Mouse (Mus musculus): Measurements from ENCODE around the gene Als2. TPM values are rescaled to one million over a fixed set of nuclear protein-coding genes. Genes with fewer than 3 reads are reported as not detected.

The Als2 gene
- polyA plus RNA-seq, 1 experiment from 2014 or later, result 12.6 TPM

GRCm38 (mm10) chr1:59163030-59163461, 74.0 kb downstream of the Als2 start, which contains the start of gene Mpp4:
TSS of gene Mpp4 (minus strand) at chr1:59163389.
- Histone ChIP-seq H3K27ac (ENCODE audit: poor library complexity, severe bottlenecking) (no peak within 1 kb of the TSS), H3K27me3 (replicated peaks) (no peaks in the 10 kb centered on the region), H3K4me1 (replicated peaks) (no peaks in the 10 kb centered on the region), H3K9ac (no peak within 1 kb of the TSS), H3K4me2 (no peak within 1 kb of the TSS), H3K36me3 (peaks cover 37% of the 10 kb centered on the region), H3K4me3 (no peak within 1 kb of the TSS), H3K9me3 (replicated peaks) (no peaks in the 10 kb centered on the region)
- ATAC-seq (ENCODE audit: insufficient number of reproducible peaks, low FRiP score), result no peak
- 66% methylated on average over 12 of the region's 12 CpGs for WGBS

GRCm38 (mm10) chr1:59162309-59163024, 74.6 kb downstream of the Als2 start:
- no peaks in the 10 kb centered on the region for H3K4me1 ChIP-seq (replicated peaks)
- ATAC-seq (ENCODE audit: insufficient number of reproducible peaks, low FRiP score), result no peak
- H3K4me2 ChIP-seq, result no peak overlapping the region
- H3K27me3 ChIP-seq (replicated peaks), result no peaks in the 10 kb centered on the region
- H3K4me3 ChIP-seq, result no peak overlapping the region
- no peaks in the 10 kb centered on the region for H3K9me3 ChIP-seq (replicated peaks)
- H3K9ac ChIP-seq, result no peak overlapping the region
- peaks cover 37% of the 10 kb centered on the region for H3K36me3 ChIP-seq
- no peak overlapping the region for H3K27ac ChIP-seq (ENCODE audit: poor library complexity, severe bottlenecking)
- 76% methylated on average over 8 of the region's 8 CpGs for WGBS

DNA sequence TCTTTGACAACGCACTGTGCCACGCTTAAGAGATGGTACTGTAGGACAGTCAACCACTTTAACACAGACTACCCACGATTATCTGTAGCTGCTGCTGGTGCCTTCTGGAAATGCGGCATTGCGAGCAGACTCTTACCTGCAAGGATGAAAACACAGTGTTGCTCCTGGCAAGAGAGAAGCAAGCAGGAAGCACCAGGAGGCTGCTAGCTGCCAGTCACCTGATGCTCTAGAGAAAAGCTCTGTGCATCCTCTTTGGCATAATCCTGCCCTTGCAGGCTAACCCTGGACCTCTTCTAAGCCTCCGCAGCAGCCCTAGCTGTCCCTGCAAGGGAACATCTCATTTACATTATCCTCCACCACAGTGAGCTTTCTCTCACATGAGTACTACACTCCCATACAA, 75.6 kb downstream of the Als2 start:
- Histone ChIP-seq H3K4me3 (no peak overlapping the region), H3K9me3 (replicated peaks) (no peaks in the 10 kb centered on the region), H3K27me3 (replicated peaks) (no peaks in the 10 kb centered on the region), H3K4me2 (no peak overlapping the region), H3K36me3 (peaks cover 27% of the 10 kb centered on the region), H3K4me1 (replicated peaks) (no peaks in the 10 kb centered on the region), H3K9ac (no peak overlapping the region), H3K27ac (ENCODE audit: poor library complexity, severe bottlenecking) (no peak overlapping the region)
- 80% methylated on average over 6 of the region's 6 CpGs for WGBS
- no peak for ATAC-seq (ENCODE audit: insufficient number of reproducible peaks, low FRiP score)

DNA sequence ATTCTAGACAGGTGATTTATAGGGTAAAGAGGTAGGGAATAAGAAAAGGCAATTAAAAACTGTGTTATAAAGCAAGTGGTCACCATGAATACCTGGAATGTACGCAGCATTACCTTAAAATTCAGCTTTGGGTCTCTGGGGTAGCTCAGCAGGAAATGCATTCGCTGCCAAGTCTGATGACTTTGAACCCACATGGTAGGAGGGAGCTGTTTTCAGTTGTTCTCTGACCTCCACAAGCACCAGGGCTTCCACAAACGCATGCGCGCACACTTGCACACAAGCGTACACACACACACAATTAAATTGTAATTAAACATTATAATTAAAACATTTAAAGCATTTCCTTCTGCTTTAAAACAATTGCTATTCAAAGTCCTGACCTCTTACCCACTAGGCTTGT, 76.2 kb downstream of the Als2 start:
- no peak overlapping the region for H3K4me3 ChIP-seq
- no peak for ATAC-seq (ENCODE audit: insufficient number of reproducible peaks, low FRiP score)
- no peak overlapping the region for H3K4me2 ChIP-seq
- WGBS, result 91% methylated on average over 6 of the region's 6 CpGs
- peaks cover 22% of the 10 kb centered on the region for H3K36me3 ChIP-seq
- no peaks in the 10 kb centered on the region for H3K9me3 ChIP-seq (replicated peaks)
- no peaks in the 10 kb centered on the region for H3K4me1 ChIP-seq (replicated peaks)
- H3K27me3 ChIP-seq (replicated peaks), result no peaks in the 10 kb centered on the region
- no peak overlapping the region for H3K9ac ChIP-seq
- H3K27ac ChIP-seq (ENCODE audit: poor library complexity, severe bottlenecking), result no peak overlapping the region

GRCm38 (mm10) chr1:59159136-59159535, 77.9 kb downstream of the Als2 start:
- WGBS, result 82% methylated on average over 3 of the region's 3 CpGs
- no peaks in the 10 kb centered on the region for H3K4me1 ChIP-seq (replicated peaks)
- no peak for ATAC-seq (ENCODE audit: insufficient number of reproducible peaks, low FRiP score)
- H3K27me3 ChIP-seq (replicated peaks), result no peaks in the 10 kb centered on the region
- H3K4me3 ChIP-seq, result no peak overlapping the region
- no peak overlapping the region for H3K4me2 ChIP-seq
- H3K27ac ChIP-seq (ENCODE audit: poor library complexity, severe bottlenecking), result no peak overlapping the region
- H3K36me3 ChIP-seq, result peaks cover 13% of the 10 kb centered on the region
- no peaks in the 10 kb centered on the region for H3K9me3 ChIP-seq (replicated peaks)
- no peak overlapping the region for H3K9ac ChIP-seq

DNA sequence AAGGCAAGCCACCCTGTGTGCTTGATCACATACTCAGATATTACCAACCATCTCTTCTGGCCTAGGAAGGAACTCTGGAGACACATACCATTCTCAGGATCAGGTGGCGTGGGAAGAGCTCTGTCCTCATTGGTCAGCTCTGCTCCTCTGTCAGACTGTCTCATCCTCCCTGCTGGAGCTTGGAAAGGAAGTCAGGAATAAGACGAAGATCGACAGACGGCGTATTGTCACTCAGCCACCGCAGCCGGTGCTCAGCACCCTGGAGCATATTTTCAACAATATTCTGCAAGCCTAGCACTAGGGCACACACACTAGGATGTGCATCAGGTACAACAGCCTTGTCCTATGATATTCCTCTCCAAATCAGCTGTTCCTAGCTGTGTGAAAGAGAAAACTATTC, 78.5 kb downstream of the Als2 start:
- H3K4me1 ChIP-seq (replicated peaks), result no peaks in the 10 kb centered on the region
- 81% methylated on average over 7 of the region's 7 CpGs for WGBS
- no peak overlapping the region for H3K4me3 ChIP-seq
- no peak overlapping the region for H3K27ac ChIP-seq (ENCODE audit: poor library complexity, severe bottlenecking)
- no peak overlapping the region for H3K9ac ChIP-seq
- H3K9me3 ChIP-seq (replicated peaks), result no peaks in the 10 kb centered on the region
- peaks cover 7% of the 10 kb centered on the region for H3K36me3 ChIP-seq
- H3K27me3 ChIP-seq (replicated peaks), result no peaks in the 10 kb centered on the region
- no peak for ATAC-seq (ENCODE audit: insufficient number of reproducible peaks, low FRiP score)
- H3K4me2 ChIP-seq, result no peak overlapping the region

DNA sequence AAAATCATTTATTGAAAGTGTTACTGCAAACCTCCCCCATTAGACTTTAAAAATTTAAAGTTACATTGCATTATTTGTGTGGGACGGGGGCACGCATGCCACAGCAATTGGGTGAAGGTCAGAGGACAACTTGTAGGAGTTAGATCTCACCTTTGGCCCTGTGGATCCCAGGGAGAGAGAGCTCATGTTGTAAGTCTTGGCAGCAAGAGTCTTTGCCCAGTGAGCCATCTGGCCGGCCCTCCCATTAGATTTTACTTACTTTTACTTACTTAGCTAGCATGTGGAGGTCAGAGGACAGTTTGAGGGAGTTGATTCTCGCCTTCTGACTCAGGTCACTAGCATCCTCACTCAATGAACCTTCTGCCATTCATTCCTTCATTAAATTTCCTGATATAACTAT, 79.2 kb downstream of the Als2 start:
- WGBS, result 86% methylated on average over 4 of the region's 4 CpGs
- Histone ChIP-seq H3K4me3 (no peak overlapping the region), H3K36me3 (peaks cover under 1% of the 10 kb centered on the region; the same call in 1 of the 2 replicates), H3K27ac (ENCODE audit: poor library complexity, severe bottlenecking) (no peak overlapping the region), H3K9me3 (replicated peaks) (no peaks in the 10 kb centered on the region), H3K4me2 (no peak overlapping the region), H3K4me1 (replicated peaks) (no peaks in the 10 kb centered on the region), H3K27me3 (replicated peaks) (no peaks in the 10 kb centered on the region), H3K9ac (no peak overlapping the region)
- no peak for ATAC-seq (ENCODE audit: insufficient number of reproducible peaks, low FRiP score)

DNA sequence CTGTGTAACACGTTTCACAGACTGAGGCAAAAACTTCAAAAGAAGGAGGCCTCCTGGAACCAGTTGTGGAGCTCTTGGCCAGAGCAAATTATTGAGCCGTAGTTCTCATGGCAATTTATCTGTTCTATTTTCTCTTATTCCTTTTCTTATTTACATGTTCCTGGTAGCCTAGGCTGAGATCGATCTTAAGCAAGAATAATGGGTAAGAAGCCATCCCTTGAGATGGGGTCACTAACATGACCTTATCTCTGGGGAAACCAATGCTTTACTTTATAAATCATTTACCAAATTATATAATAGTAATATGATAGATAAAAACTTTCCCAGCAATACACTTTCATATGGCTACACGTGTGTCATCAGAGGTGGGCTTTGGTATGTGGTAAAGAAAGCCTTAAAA, 84.7 kb downstream of the Als2 start:
- H3K4me1 ChIP-seq (replicated peaks), result no peaks in the 10 kb centered on the region
- H3K4me2 ChIP-seq, result no peak overlapping the region
- H3K27ac ChIP-seq (ENCODE audit: poor library complexity, severe bottlenecking), result no peak overlapping the region
- H3K9ac ChIP-seq, result no peak overlapping the region
- ATAC-seq (ENCODE audit: insufficient number of reproducible peaks, low FRiP score), result no peak
- H3K4me3 ChIP-seq, result no peak overlapping the region
- no peaks in the 10 kb centered on the region for H3K36me3 ChIP-seq
- H3K9me3 ChIP-seq (replicated peaks), result no peaks in the 10 kb centered on the region
- WGBS, result 80% methylated on average over 4 of the region's 4 CpGs
- H3K27me3 ChIP-seq (replicated peaks), result no peaks in the 10 kb centered on the region

- no peaks in the 10 kb centered on the region for H3K27me3 ChIP-seq (replicated peaks)
- no peaks in the 10 kb centered on the region for H3K9me3 ChIP-seq (replicated peaks)
- H3K27ac ChIP-seq (ENCODE audit: poor library complexity, severe bottlenecking), result no peak overlapping the region
- no peaks in the 10 kb centered on the region for H3K36me3 ChIP-seq
- H3K4me2 ChIP-seq, result no peak overlapping the region
- no peak overlapping the region for H3K4me3 ChIP-seq
- H3K9ac ChIP-seq, result no peak overlapping the region
- no peaks in the 10 kb centered on the region for H3K4me1 ChIP-seq (replicated peaks)
- no peak for ATAC-seq (ENCODE audit: insufficient number of reproducible peaks, low FRiP score)
- 85% methylated on average over 5 of the region's 5 CpGs for WGBS
Measured at GRCm38 (mm10) chr1:59150542-59150941, 86.5 kb downstream of the Als2 start.

DNA sequence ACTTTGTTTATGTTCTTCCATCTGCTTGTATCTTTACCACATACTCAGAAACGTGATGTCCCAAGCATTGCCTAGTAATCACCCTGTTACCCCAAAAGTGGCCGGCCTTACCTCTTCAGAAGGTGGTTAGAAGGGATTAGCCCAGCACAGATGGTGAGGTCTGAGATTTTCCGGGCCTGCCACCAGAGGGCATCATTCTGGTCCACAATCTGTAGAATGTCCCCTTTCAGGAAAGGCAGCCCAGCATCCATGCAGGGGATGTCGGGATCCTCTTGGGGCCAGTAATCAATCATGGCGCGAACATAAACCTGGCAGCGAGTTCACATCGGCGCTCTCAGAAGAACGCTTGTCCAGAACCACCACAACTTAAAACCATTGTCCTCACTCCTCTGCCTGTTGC, 92.5 kb downstream of the Als2 start:
- WGBS, result 72% methylated on average over 10 of the region's 10 CpGs
- ATAC-seq (ENCODE audit: insufficient number of reproducible peaks, low FRiP score), result no peak
- H3K36me3 ChIP-seq, result no peaks in the 10 kb centered on the region

DNA sequence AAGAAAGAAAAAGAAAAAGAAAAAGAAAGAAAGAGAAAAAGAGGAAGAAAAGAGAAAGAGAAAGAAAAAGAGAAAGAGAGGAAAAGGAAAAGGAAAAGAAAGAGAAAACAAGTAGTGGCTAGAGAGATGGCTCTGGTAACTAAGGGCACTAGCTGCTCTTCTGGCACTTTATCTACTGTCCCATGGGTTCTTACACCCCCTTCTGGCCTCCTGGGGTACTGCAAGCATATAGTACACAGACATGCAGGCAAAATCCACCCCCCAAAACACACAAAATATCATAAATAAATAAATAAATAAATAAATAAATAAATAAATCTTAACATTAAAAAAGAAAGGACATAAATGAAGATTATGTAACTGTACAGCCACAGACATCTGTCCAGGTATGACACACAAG, 94.2 kb downstream of the Als2 start:
- Histone ChIP-seq H3K27ac (ENCODE audit: poor library complexity, severe bottlenecking) (no peak overlapping the region), H3K27me3 (replicated peaks) (no peaks in the 10 kb centered on the region), H3K36me3 (no peaks in the 10 kb centered on the region), H3K4me3 (no peak overlapping the region), H3K4me1 (replicated peaks) (no peaks in the 10 kb centered on the region), H3K9me3 (replicated peaks) (peaks cover 8% of the 10 kb centered on the region; the same call in 1 of the 2 replicates), H3K4me2 (no peak overlapping the region), H3K9ac (no peak overlapping the region)
- no peak for ATAC-seq (ENCODE audit: insufficient number of reproducible peaks, low FRiP score)

More for the DNA sequence above, 92.5 kb downstream of the Als2 start:
- H3K4me1 ChIP-seq (replicated peaks), result no peaks in the 10 kb centered on the region
- no peak overlapping the region for H3K9ac ChIP-seq
- no peak overlapping the region for H3K4me2 ChIP-seq
- no peak overlapping the region for H3K4me3 ChIP-seq
- no peaks in the 10 kb centered on the region for H3K27me3 ChIP-seq (replicated peaks)
- H3K27ac ChIP-seq (ENCODE audit: poor library complexity, severe bottlenecking), result no peak overlapping the region
- H3K9me3 ChIP-seq (replicated peaks), result peaks cover 8% of the 10 kb centered on the region; the same call in 1 of the 2 replicates

DNA sequence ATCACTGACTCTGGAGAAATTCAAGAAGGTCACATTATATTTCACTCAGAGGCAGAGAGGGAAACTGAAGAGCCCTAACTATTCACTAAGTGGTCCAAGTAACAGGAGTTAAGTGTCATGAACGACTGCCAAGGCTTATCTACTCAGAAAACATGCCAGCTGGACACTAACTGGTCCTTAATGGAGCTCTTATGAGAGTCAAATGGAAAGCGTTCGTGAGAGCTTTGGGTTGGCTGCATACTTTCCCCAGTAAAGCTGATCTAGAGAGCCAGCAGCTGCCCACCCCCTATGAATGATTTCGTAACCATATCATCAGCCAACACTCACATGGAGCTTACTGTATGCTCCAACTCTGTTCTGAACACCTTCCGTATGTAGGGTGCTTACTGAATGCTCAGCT, 102.6 kb downstream of the Als2 start:
- H3K9ac ChIP-seq, result no peak overlapping the region
- no peak overlapping the region for H3K4me2 ChIP-seq
- WGBS, result 44% methylated on average over 5 of the region's 5 CpGs
- ATAC-seq (ENCODE audit: insufficient number of reproducible peaks, low FRiP score), result no peak
- no peaks in the 10 kb centered on the region for H3K9me3 ChIP-seq (replicated peaks)
- H3K4me1 ChIP-seq (replicated peaks), result peaks cover 9% of the 10 kb centered on the region
- no peaks in the 10 kb centered on the region for H3K27me3 ChIP-seq (replicated peaks)
- H3K4me3 ChIP-seq, result no peak overlapping the region
- no peaks in the 10 kb centered on the region for H3K36me3 ChIP-seq
- no peak overlapping the region; the same call in 1 of the 2 replicates for H3K27ac ChIP-seq (ENCODE audit: poor library complexity, severe bottlenecking)

Data from heart, embryonic 12.5 days (tissue).